Mouse (Mus musculus) layer of hippocampus, postnatal 36 days (tissue): Measurements from ENCODE around the gene Pabpc1l. TPM values are rescaled to one million over a fixed set of nuclear protein-coding genes. Genes with fewer than 3 reads are reported as not detected.
A peak's percentile ranks its signal among the peaks of the same experiment; 100 is the strongest.

Experiments
- DNase-seq, 2 experiments: peaks; one replicate each; pipeline ENCODE4 v3.0.0; 2022
- total RNA-seq, 2 experiments: library from RNA; stranded (reverse); gene quantifications; 2 replicates each; pipeline ENCODE4 v1.2.3; 2021

Gene Pabpc1l
- under 1 TPM in 1 of 2 experiments, not detected in 1; 0.37 TPM for total RNA-seq

- DNase-seq = no peak
Measured at GRCm38 (mm10) chr2:164025150-164025549, at the start of gene Pabpc1l. Gene Pabpc1l (plus strand): TSS chr2:164025450.

GRCm38 (mm10) chr2:163976448-163976847, 48.8 kb upstream of the Pabpc1l start:
- DNase-seq = no peak

- DNase-seq = no peak
Measured at GRCm38 (mm10) chr2:163987233-163987632, 38.0 kb upstream of the Pabpc1l start.

- no peak for DNase-seq
Measured at GRCm38 (mm10) chr2:163992871-163993270, 32.4 kb upstream of the Pabpc1l start.

GRCm38 (mm10) chr2:163994654-163994976, 30.6 kb upstream of the Pabpc1l start, which contains the start of gene Ywhab:
Gene Ywhab (plus strand): TSS chr2:163994960.
- peak in 1 of 2 experiments; percentile 92 for DNase-seq

GRCm38 (mm10) chr2:163994977-163995862, 30.0 kb upstream of the Pabpc1l start:
- peak in 1 of 2 experiments; percentile 93 for DNase-seq

GRCm38 (mm10) chr2:163996275-163996674, 29.0 kb upstream of the Pabpc1l start:
- DNase-seq = no peak

GRCm38 (mm10) chr2:163996899-163997298, 28.4 kb upstream of the Pabpc1l start:
- DNase-seq = no peak

GRCm38 (mm10) chr2:163998981-163999380, 26.3 kb upstream of the Pabpc1l start:
- DNase-seq = no peak

GRCm38 (mm10) chr2:164002637-164003036, 22.6 kb upstream of the Pabpc1l start:
- DNase-seq = no peak

- DNase-seq = no peak
Measured at GRCm38 (mm10) chr2:164004503-164004902, 20.7 kb upstream of the Pabpc1l start.

GRCm38 (mm10) chr2:164006932-164007331, 18.3 kb upstream of the Pabpc1l start:
- no peak for DNase-seq

GRCm38 (mm10) chr2:164007547-164007946, 17.7 kb upstream of the Pabpc1l start:
- DNase-seq = no peak

GRCm38 (mm10) chr2:164007987-164008545, 17.2 kb upstream of the Pabpc1l start:
- no peak for DNase-seq

GRCm38 (mm10) chr2:164009227-164009626, 16.0 kb upstream of the Pabpc1l start:
- no peak for DNase-seq

GRCm38 (mm10) chr2:164010496-164010895, 14.8 kb upstream of the Pabpc1l start:
- DNase-seq = no peak

GRCm38 (mm10) chr2:164010944-164011343, 14.3 kb upstream of the Pabpc1l start:
- DNase-seq = no peak

- DNase-seq = no peak
Measured at GRCm38 (mm10) chr2:164015304-164015703, 9.9 kb upstream of the Pabpc1l start.

- no peak for DNase-seq
Measured at GRCm38 (mm10) chr2:164018910-164019309, 6.3 kb upstream of the Pabpc1l start.

GRCm38 (mm10) chr2:164019943-164020342, 5.3 kb upstream of the Pabpc1l start:
- DNase-seq = no peak

GRCm38 (mm10) chr2:164022104-164022503, 3.1 kb upstream of the Pabpc1l start:
- no peak for DNase-seq

GRCm38 (mm10) chr2:164031147-164031546, 5.9 kb downstream of the Pabpc1l start:
- no peak for DNase-seq

GRCm38 (mm10) chr2:164032973-164033372, 7.7 kb downstream of the Pabpc1l start:
- no peak for DNase-seq

GRCm38 (mm10) chr2:164036520-164037019, 11.3 kb downstream of the Pabpc1l start:
- DNase-seq = no peak
